Mouse (Mus musculus): ENCODE results near the gene Ubap2. TPM values are rescaled to one million over a fixed set of nuclear protein-coding genes. Genes with fewer than 3 reads are reported as not detected.

Gene Ubap2
- total RNA-seq (2023): 10 to 100 TPM; 33.3 to 36.1 TPM

DNA sequence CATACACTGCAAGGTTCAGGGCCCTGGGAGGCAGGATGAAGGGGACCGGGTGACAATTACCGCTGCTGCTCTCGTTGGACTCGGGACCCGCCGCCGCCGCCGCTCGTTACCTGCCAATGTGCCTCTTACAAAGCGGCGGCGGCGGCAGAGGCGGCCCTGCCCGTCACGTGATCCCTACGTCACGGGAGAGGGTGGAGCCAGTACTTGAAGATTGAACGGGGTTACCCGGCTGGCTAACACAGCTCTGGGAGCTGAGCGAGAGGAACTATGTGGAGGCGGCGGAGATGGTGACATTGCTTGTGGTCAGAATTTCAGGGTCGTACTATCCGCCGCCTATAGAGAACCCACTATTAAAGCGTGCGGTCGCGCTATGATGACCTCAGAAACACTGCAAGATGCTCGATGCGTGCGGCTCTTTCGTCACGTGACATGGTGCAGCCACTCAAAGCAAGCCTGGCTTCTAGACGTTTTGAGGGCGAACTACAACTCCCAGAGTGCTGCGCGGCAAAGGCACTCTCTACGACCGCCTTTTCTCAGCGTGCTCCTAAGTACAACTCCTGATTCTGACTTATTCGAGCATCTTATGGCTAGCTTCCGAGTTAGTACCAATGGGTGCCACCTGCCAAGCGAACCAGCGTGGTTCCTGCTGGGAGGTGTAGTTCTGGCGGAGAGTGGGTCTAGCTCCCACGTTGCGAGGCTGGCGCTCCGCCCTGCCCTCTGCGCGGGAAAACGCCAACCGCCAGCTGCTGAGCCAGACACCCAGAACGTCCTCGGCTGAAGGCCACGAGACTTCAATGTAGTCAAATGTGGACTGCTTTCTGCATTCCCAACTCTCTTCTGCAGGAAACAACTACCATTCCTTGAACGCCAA lies at the start of gene Ubap2:
Gene Ubap2, minus strand, starts transcription at position 165 of the 871 bp plus-strand sequence.

DNA sequence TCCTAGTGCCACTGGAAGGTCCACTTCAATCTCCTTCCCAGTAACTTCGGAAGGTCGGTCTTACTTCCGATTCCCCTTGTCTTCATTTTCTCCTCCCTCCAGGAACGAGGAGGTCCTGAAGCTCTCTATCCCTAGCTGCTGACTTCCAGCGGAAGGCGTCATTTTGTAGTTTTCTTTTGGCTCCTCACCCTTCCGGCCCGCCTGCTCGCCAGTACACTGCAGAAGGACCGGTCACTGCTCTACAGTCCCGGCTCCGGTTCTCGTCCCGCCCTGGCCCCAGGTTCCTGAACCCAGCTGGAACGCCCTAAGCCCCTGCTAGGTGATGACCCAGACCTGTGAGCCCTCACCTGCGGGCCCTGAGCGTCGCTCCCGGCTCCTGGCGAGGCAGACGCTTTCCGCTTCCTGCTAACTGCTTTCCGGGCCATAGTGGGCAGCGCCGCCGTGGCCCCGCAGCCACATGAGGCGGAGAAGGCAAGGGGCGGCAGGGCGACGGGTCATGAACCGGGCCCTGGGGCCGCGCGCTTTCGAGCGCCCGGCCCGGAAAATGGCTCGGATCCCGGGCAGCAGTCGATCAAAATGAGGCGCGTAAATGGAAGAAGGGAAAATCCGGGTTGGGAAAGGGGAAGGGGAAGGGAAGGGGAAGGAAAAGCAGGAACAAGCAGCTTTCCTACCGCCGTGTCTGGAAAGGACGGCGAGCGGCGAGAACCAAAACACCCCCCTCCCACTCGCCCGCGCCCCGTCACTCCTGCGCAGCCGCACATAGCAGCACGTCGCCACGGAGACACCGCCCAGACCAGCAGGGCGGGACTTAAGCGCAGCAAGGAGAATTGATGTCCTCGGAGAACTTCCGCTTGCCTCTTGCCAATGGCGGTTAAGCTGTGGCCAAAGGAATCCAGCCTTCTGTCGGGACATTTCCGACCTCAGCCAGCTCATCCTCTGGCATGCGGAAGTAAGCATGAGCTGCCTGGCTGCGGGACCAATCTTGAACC lies 39.5 kb upstream of the Ubap2 start, which contains the start of gene Dcaf12:
Gene Dcaf12, minus strand, starts transcription at position 749 of the 989 bp plus-strand sequence.

Other genes starting within 250 kb of the Ubap2 start
- not detected for gene Aqp7, start 227.0 kb downstream of the Ubap2 start, total RNA-seq (2023)
- not detected for gene Aqp3, start 177.0 kb downstream of the Ubap2 start, total RNA-seq (2023)
- 10 to 100 TPM; 16.0 to 17.0 TPM for gene Nol6, start 150.7 kb downstream of the Ubap2 start, total RNA-seq (2023)
- 10 to 100 TPM; 48.3 to 53.1 TPM for gene Ube2r2, start 139.4 kb downstream of the Ubap2 start, total RNA-seq (2023)
- gene Dcaf12, start 39.7 kb upstream of the Ubap2 start, total RNA-seq (2023): 10 to 100 TPM; 69.8 to 77.3 TPM
- 10 to 100 TPM; 50.5 to 73.9 TPM for gene Ubap1, start 73.9 kb upstream of the Ubap2 start, total RNA-seq (2023)
- gene Kif24, start 189.7 kb upstream of the Ubap2 start, total RNA-seq (2023): 10 to 100 TPM in 1 of 2 experiments, 1 to 10 TPM in 1; 9.7 to 11.7 TPM
- gene Nudt2, start 190.0 kb upstream of the Ubap2 start, total RNA-seq (2023): 1 to 10 TPM; 4.0 to 4.9 TPM
- under 1 TPM in 1 of 2 experiments, not detected in 1; 0.13 TPM for gene AI464131, start 227.9 kb upstream of the Ubap2 start, total RNA-seq (2023)
- not detected for gene 1110017D15Rik, start 242.2 kb upstream of the Ubap2 start, total RNA-seq (2023)

Measured in neutrophil, adult 83 days (primary cell).